Mouse (Mus musculus) gastrocnemius, adult 8-10 months (tissue): Measurements from ENCODE around the gene Armc6. TPM values are rescaled to one million over a fixed set of nuclear protein-coding genes. Genes with fewer than 3 reads are reported as not detected.
A peak's percentile ranks its signal among the peaks of the same experiment; 100 is the strongest.

Experiments used
- DNase-seq, 2 experiments: peaks; one replicate each; pipeline ENCODE4 v3.0.0; 2022; ENCODE audit warnings: low spot score in 2 of 2
- total RNA-seq, 4 experiments: library from RNA; stranded (reverse); gene quantifications; 2 replicates each; pipeline ENCODE4 v1.2.4; 2022

Gene Armc6
- total RNA-seq, 4 experiments from 2014 or later: 5.5 to 8.7 (median 7.6) TPM

GRCm38 (mm10) chr8:70195762-70196161, 38.5 kb downstream of the Armc6 start:
- DNase-seq: no peak

- no peak for DNase-seq
These were observed 40.1 kb downstream of the Armc6 start for GRCm38 (mm10) chr8:70194191-70194590.

GRCm38 (mm10) chr8:70193238-70193637, 41.0 kb downstream of the Armc6 start:
- no peak for DNase-seq

GRCm38 (mm10) chr8:70188707-70189106, 45.6 kb downstream of the Armc6 start:
- DNase-seq: no peak

- no peak for DNase-seq
These were observed 51.1 kb downstream of the Armc6 start for GRCm38 (mm10) chr8:70183194-70183593.

GRCm38 (mm10) chr8:70181903-70182252, 52.4 kb downstream of the Armc6 start:
- DNase-seq: no peak

- no peak for DNase-seq
These were observed 52.9 kb downstream of the Armc6 start for GRCm38 (mm10) chr8:70181212-70181902.

GRCm38 (mm10) chr8:70179082-70179481, 55.2 kb downstream of the Armc6 start:
- DNase-seq: no peak

GRCm38 (mm10) chr8:70178231-70178630, 56.0 kb downstream of the Armc6 start:
- DNase-seq: no peak

GRCm38 (mm10) chr8:70174079-70174478, 60.2 kb downstream of the Armc6 start:
- no peak for DNase-seq

GRCm38 (mm10) chr8:70173320-70173719, 60.9 kb downstream of the Armc6 start:
- no peak for DNase-seq

- DNase-seq: peak; percentile 87 to 89
These were observed 62.1 kb downstream of the Armc6 start, which contains the start of gene Tmem161a for GRCm38 (mm10) chr8:70172043-70172681. Gene Tmem161a (plus strand): TSS chr8:70172356.

GRCm38 (mm10) chr8:70171240-70171639, 63.0 kb downstream of the Armc6 start:
- DNase-seq: no peak

- DNase-seq: no peak
These were observed 63.5 kb downstream of the Armc6 start for GRCm38 (mm10) chr8:70170748-70171147.

Other genes with a start within 250 kb of the Armc6 start
- 10 to 100 TPM; 20.5 to 26.4 (median 25.2) TPM for gene Gatad2a, start 238.1 kb downstream of the Armc6 start, total RNA-seq
- 10 to 100 TPM; 23.1 to 26.1 (median 24.6) TPM for gene Mau2, start 191.7 kb downstream of the Armc6 start, total RNA-seq
- gene Sugp1, start 191.7 kb downstream of the Armc6 start, total RNA-seq: 10 to 100 TPM; 16.7 to 20.4 (median 18.1) TPM
- under 1 TPM; 0.17 to 0.48 (median 0.35) TPM for gene Tm6sf2, start 161.5 kb downstream of the Armc6 start, total RNA-seq
- gene Hapln4, start 151.0 kb downstream of the Armc6 start, total RNA-seq: under 1 TPM in 1 of 4 experiments, not detected in 3; 0.08 TPM
- under 1 TPM in 3 of 4 experiments, not detected in 1; 0.05 to 0.11 (median 0.08) TPM for gene Ncan, start 113.6 kb downstream of the Armc6 start, total RNA-seq
- 1 to 10 TPM; 4.1 to 6.5 (median 4.6) TPM for gene Nr2c2ap, start 103.1 kb downstream of the Armc6 start, total RNA-seq
- 10 to 100 TPM in 1 of 4 experiments, 1 to 10 TPM in 3; 8.5 to 10.6 (median 9.1) TPM for gene Rfxank, start 95.3 kb downstream of the Armc6 start, total RNA-seq
- 10 to 100 TPM in 3 of 4 experiments, 1 to 10 TPM in 1; 9.8 to 14.9 (median 14.1) TPM for gene Borcs8, start 95.0 kb downstream of the Armc6 start, total RNA-seq
- under 1 TPM in 3 of 4 experiments, not detected in 1; 0.32 to 0.36 (median 0.34) TPM for gene Mef2b, start 94.8 kb downstream of the Armc6 start, total RNA-seq
- 10 to 100 TPM; 77.0 to 87.6 (median 85.9) TPM for gene Tmem161a, start 62.1 kb downstream of the Armc6 start, total RNA-seq
- 10 to 100 TPM; 27.4 to 34.4 (median 31.1) TPM for gene Slc25a42, start 22.2 kb downstream of the Armc6 start, total RNA-seq
- gene Sugp2, start 240 bp downstream of the Armc6 start, total RNA-seq: 10 to 100 TPM; 41.1 to 50.5 (median 42.9) TPM
- 1 to 10 TPM; 3.1 to 4.4 (median 3.2) TPM for gene Homer3, start 48.4 kb upstream of the Armc6 start, total RNA-seq
- 10 to 100 TPM; 25.8 to 35.3 (median 33.9) TPM for gene Ddx49, start 68.0 kb upstream of the Armc6 start, total RNA-seq
- gene Cope, start 68.1 kb upstream of the Armc6 start, total RNA-seq: 100 to 1,000 TPM; 112 to 126 (median 121) TPM
- gene Cers1, start 81.3 kb upstream of the Armc6 start, total RNA-seq: 10 to 100 TPM; 16.5 to 25.1 (median 20.2) TPM
- gene Gdf1, start 95.4 kb upstream of the Armc6 start, total RNA-seq: 1 to 10 TPM in 1 of 4 experiments, under 1 TPM in 1, not detected in 2; 0.75 to 2.7 TPM
- gene Upf1, start 118.8 kb upstream of the Armc6 start, total RNA-seq: 10 to 100 TPM; 29.7 to 32.7 (median 30.8) TPM
- gene Comp, start 139.1 kb upstream of the Armc6 start, total RNA-seq: 10 to 100 TPM in 2 of 4 experiments, 1 to 10 TPM in 2; 2.7 to 16.7 (median 8.4) TPM
- gene Crtc1, start 205.1 kb upstream of the Armc6 start, total RNA-seq: 10 to 100 TPM in 1 of 4 experiments, 1 to 10 TPM in 3; 7.1 to 15.3 (median 7.6) TPM
- gene Klhl26, start 242.5 kb upstream of the Armc6 start, total RNA-seq: 1 to 10 TPM; 6.6 to 9.7 (median 7.5) TPM